Mouse (Mus musculus) thymus, adult 2 months (tissue): ENCODE measurements around the gene Nup107.

Experiments used
- CTCF ChIP-seq: fragments of 200-500 bp; IDR thresholded peaks from 2 replicates; pipeline ENCODE4 v1.5.1; 2012; ENCODE audit warnings: mild to moderate bottlenecking, control low read depth, low read length, moderate library complexity, borderline replicate concordance; ENCODE audit not compliant: control insufficient read depth, poor library complexity, insufficient read depth; ENCODE audit errors: extremely low read depth
- POLR2A ChIP-seq: fragments of 200-500 bp; IDR thresholded peaks from 2 replicates; pipeline ENCODE4 v1.6.1; 2012; ENCODE audit warnings: mild to moderate bottlenecking, low read length, control low read depth, moderate library complexity; ENCODE audit not compliant: control insufficient read depth, poor library complexity, insufficient read depth; ENCODE audit errors: extremely low read depth

DNA sequence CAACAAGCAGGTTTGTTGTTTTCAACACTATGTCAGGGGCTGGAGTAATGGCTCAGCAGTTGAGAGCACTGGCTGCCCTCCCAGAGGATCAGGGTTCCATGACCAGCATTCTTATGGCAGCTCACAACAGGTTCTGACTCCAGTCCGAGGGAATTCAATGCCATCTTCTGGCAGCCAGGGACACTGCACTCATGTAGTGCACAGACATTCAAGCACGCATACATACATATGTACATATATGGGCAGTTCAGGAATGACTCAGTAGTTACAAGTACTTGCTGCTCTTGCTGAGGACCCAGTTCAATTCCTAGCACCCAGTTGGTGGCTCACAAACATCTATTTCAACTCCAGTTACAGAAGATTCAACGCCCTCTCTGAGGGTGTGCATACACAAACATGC, 46.4 kb upstream of the Nup107 start:
- TF ChIP-seq CTCF (no peak), POLR2A (no peak)
